Mouse (Mus musculus) lung, embryonic 14.5 days (tissue): ENCODE results near the gene Tinagl1. TPM values are rescaled to one million over a fixed set of nuclear protein-coding genes. Genes with fewer than 3 reads are reported as not detected.

Source experiments
- ATAC-seq: fragments of 200-750 bp; cut with Nextera tagmentation; 2 replicates; pipeline ENCODE4 v1.8.0; 2017; ENCODE audit warnings: mild to moderate bottlenecking, moderate TSS enrichment, moderate library complexity; ENCODE audit not compliant: insufficient read depth
- DNase-seq: peaks from one replicate; pipeline ENCODE4 v3.0.0-alpha.2; 2015
- H3K27ac ChIP-seq: fragments of 300-500 bp; sonication (generic); 2 replicates; pipeline ENCODE4 v1.5.1; 2014; ENCODE audit warnings: low read depth, mild to moderate bottlenecking, moderate library complexity
- H3K27me3 ChIP-seq: fragments of 300-500 bp; sonication (generic); 2 replicates; pipeline ENCODE4 v1.6.1; 2014; ENCODE audit warnings: low read length, control low read depth; ENCODE audit not compliant: insufficient read depth
- H3K36me3 ChIP-seq: fragments of 300-500 bp; sonication (generic); 2 replicates; pipeline ENCODE4 v1.6.1; 2014; ENCODE audit warnings: control low read depth; ENCODE audit not compliant: insufficient read depth
- H3K4me1 ChIP-seq: fragments of 300-500 bp; sonication (generic); 2 replicates; pipeline ENCODE4 v1.6.1; 2014; ENCODE audit warnings: antibody characterized with exemption, control low read depth; ENCODE audit not compliant: insufficient read depth
- H3K4me2 ChIP-seq: fragments of 300-500 bp; sonication (generic); 2 replicates; pipeline ENCODE4 v1.6.1; 2014; ENCODE audit warnings: mild to moderate bottlenecking
- H3K4me3 ChIP-seq: fragments of 300-500 bp; sonication (generic); 2 replicates; pipeline ENCODE4 v1.5.1; 2014; ENCODE audit warnings: low read depth, low read length
- H3K9ac ChIP-seq: fragments of 300-500 bp; sonication (generic); 2 replicates; pipeline ENCODE4 v1.6.1; 2014
- H3K9me3 ChIP-seq: fragments of 300-500 bp; sonication (generic); 2 replicates; pipeline ENCODE4 v1.6.1; 2016; ENCODE audit warnings: low read depth, low read length, control low read depth
- CTCF ChIP-seq: IDR thresholded peaks from 2 replicates; pipeline ENCODE4 v1.5.1; 2016; ENCODE audit warnings: antibody characterized with exemption, low read depth
- WGBS: fragments of 180-500 bp; shearing (Covaris S2); extraction: QIAGEN DNeasy Blood & Tissue Kit; methylation state at CpG from one replicate; pipeline ENCODE4 v1.1.7; 2014; 5-methylcytosine and 5-hydroxymethylcytosine counted together
- polyA plus RNA-seq: library from polyadenylated mRNA; unstranded; fragments of >200 nt; fragmentation: Nextera tagmentation; extraction: Ambion mirVana; gene quantifications from 2 replicates; pipeline ENCODE4 v1.2.1, GENCODE M21; 2014

The Tinagl1 gene
- polyA plus RNA-seq, 1 experiment from 2014 or later = 30.3 TPM

DNA sequence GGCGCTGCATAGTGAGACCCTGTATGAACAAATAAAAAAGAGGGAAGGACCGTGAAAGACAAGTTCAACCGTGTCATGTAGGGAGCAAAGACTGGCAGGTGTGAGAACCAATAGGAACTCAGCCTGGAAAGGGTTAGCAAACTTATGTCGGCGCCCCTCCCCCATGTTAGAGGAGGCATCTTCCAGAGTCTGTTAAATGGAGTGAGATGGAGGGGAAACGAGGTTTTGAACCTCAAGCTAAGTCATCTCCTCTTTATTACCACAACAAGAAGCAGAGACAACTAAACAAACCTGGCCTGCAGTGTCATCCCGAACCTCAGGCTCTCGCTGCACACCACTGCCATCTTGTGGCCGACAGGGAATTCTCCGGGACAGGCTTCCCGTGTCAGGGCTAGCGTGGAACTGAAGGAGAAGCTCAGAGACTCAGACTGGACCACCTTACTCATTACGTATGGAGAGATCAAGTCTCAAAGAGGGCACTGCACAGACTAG is 13.9 kb upstream of the Tinagl1 start:
- TF ChIP-seq CTCF = peak; percentile 98
- no peak overlapping the region for H3K9ac ChIP-seq
- ATAC-seq = peak; percentile 69

DNA sequence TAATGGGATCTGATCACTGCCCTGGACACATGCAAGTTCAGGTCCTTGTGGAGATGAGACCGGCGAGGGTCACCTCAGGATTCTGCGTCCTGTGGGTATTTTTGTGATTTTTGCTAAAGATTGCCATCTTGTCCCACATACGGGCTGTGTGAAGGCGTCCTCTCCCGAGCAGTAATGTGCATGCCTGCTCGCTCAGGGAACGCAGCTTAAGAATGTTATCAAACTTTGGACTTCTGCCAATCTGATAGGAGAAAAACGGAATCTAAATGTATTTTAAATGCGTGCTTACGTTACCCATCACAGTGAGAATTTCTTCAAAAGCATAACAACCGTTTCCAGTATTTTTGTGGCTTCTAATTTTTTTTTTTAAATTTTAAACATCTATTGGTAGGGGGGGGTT is 12.0 kb upstream of the Tinagl1 start:
- ATAC-seq = no peak
- Histone ChIP-seq H3K4me3 (no peak overlapping the region), H3K27me3 (no peaks in the 10 kb centered on the region), H3K9me3 (no peaks in the 10 kb centered on the region), H3K27ac (no peak overlapping the region), H3K4me2 (no peak overlapping the region), H3K9ac (no peak overlapping the region), H3K4me1 (no peaks in the 10 kb centered on the region), H3K36me3 (no peaks in the 10 kb centered on the region)
- DNase-seq = peak; percentile 72
- no peak for TF ChIP-seq CTCF
- 37% methylated on average over 12 of the region's 12 CpGs for WGBS

More for the DNA sequence above, 13.9 kb upstream of the Tinagl1 start:
- WGBS = 2% methylated on average over 13 of the region's 13 CpGs
- H3K27me3 ChIP-seq = no peaks in the 10 kb centered on the region
- H3K4me3 ChIP-seq = no peak overlapping the region
- peak overlapping the region; percentile 39 for H3K4me2 ChIP-seq
- no peaks in the 10 kb centered on the region for H3K36me3 ChIP-seq
- no peaks in the 10 kb centered on the region for H3K4me1 ChIP-seq
- H3K9me3 ChIP-seq = no peaks in the 10 kb centered on the region
- no peak overlapping the region for H3K27ac ChIP-seq
- peak; percentile 92 for DNase-seq

DNA sequence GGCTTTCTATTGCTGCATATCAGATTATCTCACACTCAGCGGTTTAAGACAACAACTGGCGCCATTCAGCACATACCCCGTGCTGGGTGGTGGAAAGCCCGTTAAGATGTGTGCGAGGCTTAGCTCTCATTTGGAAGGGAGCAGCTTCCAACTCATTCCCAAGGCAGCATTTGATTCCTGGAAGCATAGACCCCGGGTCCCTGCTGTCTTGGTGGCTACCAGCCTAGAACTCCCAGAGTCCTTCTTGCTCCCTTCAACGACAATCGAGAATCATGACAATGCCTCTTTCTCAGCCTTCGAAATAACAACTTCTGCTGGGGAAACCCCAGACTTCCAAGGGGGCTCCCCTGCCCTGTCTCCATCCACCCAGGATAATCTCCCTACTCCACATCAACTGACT is 11.5 kb upstream of the Tinagl1 start:
- Histone ChIP-seq H3K9me3 (no peaks in the 10 kb centered on the region), H3K36me3 (no peaks in the 10 kb centered on the region), H3K9ac (no peak overlapping the region), H3K4me3 (no peak overlapping the region), H3K27me3 (no peaks in the 10 kb centered on the region), H3K27ac (no peak overlapping the region), H3K4me1 (peaks cover 4% of the 10 kb centered on the region; the same call in 1 of the 2 replicates), H3K4me2 (no peak overlapping the region)
- 67% methylated on average over 9 of the region's 9 CpGs for WGBS
- DNase-seq (no peak), ATAC-seq (no peak)
- TF ChIP-seq CTCF = no peak

DNA sequence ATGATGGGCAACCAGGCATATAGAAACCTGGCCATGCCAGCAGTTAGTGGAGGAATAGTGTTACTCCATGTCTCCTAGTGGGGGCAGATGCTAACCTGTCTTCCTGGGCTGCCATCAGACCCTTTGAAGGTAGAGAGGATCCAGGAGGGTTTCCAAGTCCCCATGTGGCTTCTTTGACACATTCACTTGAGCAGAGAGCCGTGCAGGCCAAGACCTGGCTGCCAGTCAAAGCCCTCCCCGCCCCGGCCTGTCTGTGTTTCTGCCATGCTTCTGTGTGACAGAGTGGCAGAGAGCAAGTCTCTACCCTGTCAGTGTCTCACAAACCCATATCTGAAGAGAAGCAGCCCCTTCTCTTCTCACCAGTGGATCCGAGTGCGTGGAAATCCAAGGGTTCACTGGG is 9.0 kb upstream of the Tinagl1 start:
- H3K4me2 ChIP-seq = no peak overlapping the region
- H3K4me3 ChIP-seq = no peak overlapping the region
- H3K4me1 ChIP-seq = peaks cover 6% of the 10 kb centered on the region; the same call in 1 of the 2 replicates
- no peaks in the 10 kb centered on the region for H3K9me3 ChIP-seq
- 87% methylated on average over 5 of the region's 5 CpGs for WGBS
- H3K27me3 ChIP-seq = no peaks in the 10 kb centered on the region
- no peak for TF ChIP-seq CTCF
- no peak overlapping the region for H3K9ac ChIP-seq
- DNase-seq = no peak
- no peaks in the 10 kb centered on the region for H3K36me3 ChIP-seq
- ATAC-seq = no peak
- no peak overlapping the region for H3K27ac ChIP-seq

DNA sequence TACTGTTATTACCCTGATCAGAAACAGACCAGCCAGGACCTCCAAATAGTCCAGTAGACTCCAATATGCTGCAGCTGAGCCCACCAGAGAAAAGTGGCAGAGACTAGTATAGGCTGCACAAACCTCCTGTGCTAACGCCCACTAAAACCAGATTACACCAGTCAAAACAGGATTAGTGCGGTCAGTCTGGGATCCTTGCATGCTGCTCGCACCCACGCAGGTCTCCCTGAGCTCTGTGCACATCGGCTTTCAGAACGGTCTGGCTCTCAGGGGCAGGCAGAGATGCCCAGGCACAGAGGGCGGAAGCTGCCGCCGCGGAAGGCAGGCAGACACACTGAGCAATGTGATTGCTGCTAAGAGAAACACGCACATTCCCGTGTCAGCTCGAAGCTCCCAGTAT is 8.1 kb upstream of the Tinagl1 start:
- H3K36me3 ChIP-seq = no peaks in the 10 kb centered on the region
- H3K4me2 ChIP-seq = no peak overlapping the region
- H3K9ac ChIP-seq = no peak overlapping the region
- no peaks in the 10 kb centered on the region for H3K9me3 ChIP-seq
- no peaks in the 10 kb centered on the region for H3K27me3 ChIP-seq
- peaks cover 6% of the 10 kb centered on the region; the same call in 1 of the 2 replicates for H3K4me1 ChIP-seq
- ATAC-seq = no peak
- DNase-seq = no peak
- 50% methylated on average over 13 of the region's 13 CpGs for WGBS
- TF ChIP-seq CTCF = no peak
- H3K4me3 ChIP-seq = no peak overlapping the region
- H3K27ac ChIP-seq = no peak overlapping the region

DNA sequence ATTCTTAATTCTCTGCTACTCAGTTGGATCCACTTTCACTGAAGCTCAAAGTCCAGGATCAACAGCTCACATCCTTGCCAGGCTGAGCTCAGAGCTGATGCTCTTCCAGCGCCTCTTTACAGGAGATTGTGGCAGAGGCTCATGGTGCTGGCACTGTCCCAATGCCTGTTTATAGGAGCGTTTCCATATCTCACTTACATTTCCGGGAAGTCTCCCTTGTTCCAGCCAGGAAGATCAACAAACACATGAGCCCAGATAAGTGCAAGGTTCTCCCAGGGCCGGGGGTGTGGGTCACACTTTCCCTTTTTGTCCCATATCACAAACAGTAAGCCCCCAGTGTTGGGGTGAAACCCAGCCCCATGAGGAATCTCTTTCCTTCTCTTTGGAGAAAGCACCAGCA is 7.0 kb upstream of the Tinagl1 start:
- no peak overlapping the region for H3K4me3 ChIP-seq
- no peak overlapping the region for H3K4me2 ChIP-seq
- no peaks in the 10 kb centered on the region for H3K36me3 ChIP-seq
- TF ChIP-seq CTCF = no peak
- peaks cover 15% of the 10 kb centered on the region for H3K4me1 ChIP-seq
- H3K27me3 ChIP-seq = no peaks in the 10 kb centered on the region
- peak; percentile 72 for DNase-seq
- H3K9me3 ChIP-seq = no peaks in the 10 kb centered on the region
- ATAC-seq = no peak
- no peak overlapping the region for H3K9ac ChIP-seq
- H3K27ac ChIP-seq = no peak overlapping the region
- WGBS = 23% methylated on average over 4 of the region's 4 CpGs

DNA sequence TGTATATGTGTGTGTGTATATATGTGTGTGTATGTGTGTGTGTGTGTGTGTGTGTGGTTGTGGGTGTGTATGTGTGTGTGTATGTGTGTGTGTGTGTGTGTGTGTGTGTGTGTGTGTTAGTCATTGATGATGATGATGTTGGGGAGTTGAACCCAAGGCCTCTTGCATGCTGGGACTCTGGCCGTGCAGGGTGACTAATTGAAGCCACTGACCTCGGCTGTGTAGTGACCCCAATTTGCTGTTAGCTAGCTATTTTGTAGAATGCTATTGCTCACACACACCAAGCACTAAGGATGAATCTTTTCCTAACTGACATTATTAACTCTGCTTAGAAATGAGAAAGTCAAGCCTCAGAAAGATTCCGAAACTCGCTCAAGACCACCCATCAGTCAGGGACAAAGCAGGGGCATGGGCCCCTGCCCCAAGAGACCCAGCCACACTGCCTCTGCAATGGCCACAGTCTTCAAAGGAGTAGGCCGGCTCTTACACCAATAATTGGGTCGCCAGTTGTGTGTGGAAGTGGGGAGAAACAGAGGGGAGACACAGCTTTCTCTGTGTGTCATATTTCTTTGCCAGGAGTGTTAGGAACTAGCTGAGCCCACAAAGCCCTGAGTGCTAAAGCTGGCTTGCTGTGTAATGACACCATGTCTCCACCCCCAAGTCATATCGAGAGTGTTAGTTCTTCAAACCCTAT is 6.1 kb upstream of the Tinagl1 start:
- ATAC-seq (no peak), DNase-seq (no peak)
- Histone ChIP-seq H3K27me3 (no peaks in the 10 kb centered on the region), H3K4me3 (no peak overlapping the region), H3K4me2 (no peak overlapping the region), H3K27ac (no peak overlapping the region), H3K9me3 (no peaks in the 10 kb centered on the region), H3K9ac (no peak overlapping the region), H3K4me1 (peaks cover 15% of the 10 kb centered on the region), H3K36me3 (no peaks in the 10 kb centered on the region)
- WGBS = 62% methylated on average over 7 of the region's 7 CpGs
- TF ChIP-seq CTCF = no peak
